Mouse (Mus musculus) A20 (cell line): Measurements from ENCODE around the gene Def8.

Experiments
- DNase-seq: peaks from one replicate; pipeline ENCODE4 v3.0.0-alpha.2; 2011; ENCODE audit warnings: low read depth, low spot score

The Def8 gene

DNA sequence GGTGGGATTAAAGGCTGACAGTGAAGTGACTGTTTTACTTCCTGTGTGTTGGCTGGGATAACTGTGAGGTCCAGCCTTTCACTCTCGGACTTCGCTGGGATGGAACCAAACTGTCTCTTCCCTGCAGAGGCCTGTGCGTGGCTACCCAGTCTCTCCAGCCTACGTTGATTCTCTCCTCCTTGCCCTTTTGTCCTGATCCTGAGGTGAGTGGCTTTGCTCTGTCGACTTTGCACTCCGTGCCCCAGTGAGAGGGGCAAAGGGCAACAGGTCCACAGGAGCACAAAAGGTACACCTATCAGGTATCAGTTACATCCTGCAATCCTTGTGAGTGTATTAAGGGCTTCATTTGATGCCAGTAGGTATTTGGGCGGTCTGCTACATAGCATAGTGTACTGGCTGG lies at the start of gene Def8:
Gene Def8 (plus strand): TSS at position 87 of the 400 bp plus-strand sequence.
- no peak for DNase-seq

DNA sequence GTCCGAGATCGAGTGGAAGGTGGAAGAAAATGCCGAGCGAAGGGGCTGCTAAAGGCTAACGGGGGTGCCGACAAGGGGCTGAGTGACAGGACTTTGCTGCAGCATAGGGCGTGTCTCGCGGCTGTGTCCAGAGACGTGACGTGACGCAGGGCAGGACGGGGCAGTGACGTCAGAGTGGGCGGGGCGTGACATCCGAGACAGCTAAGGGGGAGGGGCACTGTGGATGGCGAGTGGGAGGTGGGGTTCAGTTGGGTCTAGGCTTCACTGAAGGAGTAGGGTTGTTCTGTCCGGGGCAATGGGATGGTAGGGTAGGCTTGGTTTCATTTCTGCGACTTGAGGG lies 49.1 kb upstream of the Def8 start:
- peak; percentile 94 for DNase-seq

DNA sequence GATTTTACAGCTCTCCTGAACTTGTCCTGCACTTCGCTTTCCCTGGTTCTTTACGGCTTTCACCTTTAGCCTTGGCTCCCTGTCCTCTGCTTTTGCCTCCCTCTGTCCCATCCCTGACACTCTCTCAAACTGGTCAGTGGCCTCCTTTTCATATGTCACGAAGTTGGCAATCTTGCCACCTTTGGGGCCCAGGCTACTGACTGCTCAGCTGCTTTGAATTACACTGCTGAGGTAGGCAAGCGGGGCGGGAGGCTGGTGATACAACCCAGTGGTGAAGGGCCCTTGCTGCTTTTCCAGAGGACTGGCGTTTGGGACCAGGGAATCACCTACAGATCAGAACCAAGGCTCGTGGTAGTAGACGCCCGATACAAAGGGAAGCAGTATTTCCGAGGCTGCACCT lies 47.6 kb upstream of the Def8 start:
- no peak for DNase-seq

DNA sequence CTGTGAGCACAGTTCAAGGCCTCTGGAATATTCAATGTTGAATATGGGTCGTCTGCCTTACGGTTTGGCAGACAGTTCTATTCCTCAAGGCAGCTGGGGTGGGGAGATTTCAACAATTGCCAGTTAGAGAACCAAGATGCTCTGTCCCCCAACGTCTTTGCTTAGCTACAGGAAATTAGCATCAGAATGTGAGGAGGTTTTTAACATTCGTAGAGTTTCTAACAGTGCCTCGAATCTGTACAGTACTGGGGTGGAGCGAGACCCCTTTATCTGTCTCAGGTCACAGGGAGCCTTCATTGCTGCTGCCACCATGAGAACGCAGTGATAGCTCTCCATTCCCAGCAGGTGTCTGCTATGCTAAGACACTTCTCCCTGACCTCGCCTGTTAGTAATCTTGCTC lies 47.2 kb upstream of the Def8 start:
- no peak for DNase-seq

DNA sequence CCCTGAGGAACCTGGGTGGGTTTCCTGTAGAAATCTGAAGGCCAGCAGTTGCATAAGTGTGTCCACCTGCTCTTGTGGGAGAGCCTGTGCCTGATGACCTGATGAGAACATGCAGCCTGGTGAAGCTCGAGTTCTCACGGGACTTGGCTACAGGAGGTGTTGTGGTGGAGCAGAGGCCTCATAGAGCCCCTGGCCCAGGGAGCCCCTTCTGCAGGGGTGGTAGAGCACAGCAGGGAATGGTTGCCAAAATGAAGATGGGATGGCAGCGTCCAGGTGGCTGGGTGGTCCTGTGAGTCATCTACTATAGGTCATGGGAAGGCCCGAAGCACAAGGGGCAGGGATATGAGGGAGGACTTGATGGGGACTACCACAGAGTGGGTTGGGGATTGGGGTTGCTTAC lies 41.6 kb upstream of the Def8 start:
- no peak for DNase-seq

DNA sequence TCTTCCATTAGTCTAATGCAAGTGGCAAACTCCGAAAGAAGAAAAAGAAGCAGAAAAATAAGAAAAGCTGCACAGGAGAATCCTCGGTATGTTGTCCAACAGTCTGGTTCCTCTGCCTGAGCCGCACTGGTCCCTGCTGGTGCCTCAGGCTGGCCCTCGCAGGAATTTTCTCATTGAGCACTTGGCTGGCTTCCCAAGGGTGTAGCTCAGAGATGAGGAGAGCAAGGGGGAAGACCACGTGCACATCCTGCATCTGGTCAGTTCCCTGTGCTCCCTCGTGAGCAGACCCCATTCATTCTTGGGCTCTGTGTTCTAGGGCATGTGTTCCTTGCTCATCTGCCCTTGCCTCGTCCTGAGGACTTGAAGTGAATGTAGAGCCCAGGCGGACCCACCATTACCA lies 40.8 kb upstream of the Def8 start:
- DNase-seq: no peak

DNA sequence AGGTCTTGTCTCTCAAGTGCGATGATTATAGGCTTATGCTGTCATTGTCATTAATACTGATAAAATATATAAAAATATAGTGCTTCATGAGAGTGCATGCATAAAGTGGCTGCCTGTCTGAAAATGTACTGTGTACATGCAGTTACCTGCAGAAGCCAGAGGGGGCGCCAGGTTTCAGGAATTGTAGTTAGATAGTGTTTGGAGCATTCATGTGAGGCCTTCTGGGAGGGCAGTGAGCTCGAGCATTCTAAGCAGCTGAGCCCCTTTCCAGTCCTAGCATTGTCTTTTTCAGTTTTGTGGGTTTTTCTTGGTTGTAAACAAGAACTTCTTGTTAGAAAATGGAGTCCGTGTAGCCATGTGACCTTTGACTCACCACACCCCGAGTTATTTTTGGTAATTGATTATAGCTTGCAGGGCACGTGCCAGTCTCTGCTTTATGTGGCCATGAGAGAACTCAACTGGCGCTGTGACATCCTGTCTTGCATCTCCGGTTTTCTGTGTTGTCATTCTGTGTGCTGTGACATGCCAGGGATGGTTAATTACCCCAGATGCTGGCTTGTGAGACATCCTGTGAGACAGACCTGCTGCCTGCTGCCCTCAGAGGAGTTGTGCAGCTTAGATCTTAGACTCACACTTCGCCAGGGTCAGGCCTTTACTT lies 38.3 kb upstream of the Def8 start:
- peak; percentile 45 for DNase-seq

DNA sequence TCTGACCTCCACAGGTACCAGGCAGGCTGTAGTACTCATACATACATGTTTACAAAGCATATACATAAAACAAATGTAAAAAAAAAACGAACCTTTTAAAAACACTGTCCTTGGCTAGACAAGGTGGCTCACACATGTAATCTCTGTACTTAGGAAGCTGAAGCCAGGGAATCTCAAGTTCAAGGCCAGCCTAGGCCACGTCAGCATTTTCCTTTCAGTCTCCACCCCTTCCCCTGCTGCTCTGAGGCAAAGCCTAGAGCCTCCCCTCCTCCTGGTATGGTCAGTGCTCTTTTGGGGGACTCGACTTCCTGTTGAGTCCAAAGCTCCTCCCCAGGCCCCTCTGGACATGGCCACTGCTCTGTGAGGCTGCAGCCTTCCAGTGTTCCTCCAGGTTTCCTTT lies 36.3 kb upstream of the Def8 start:
- DNase-seq: no peak

DNA sequence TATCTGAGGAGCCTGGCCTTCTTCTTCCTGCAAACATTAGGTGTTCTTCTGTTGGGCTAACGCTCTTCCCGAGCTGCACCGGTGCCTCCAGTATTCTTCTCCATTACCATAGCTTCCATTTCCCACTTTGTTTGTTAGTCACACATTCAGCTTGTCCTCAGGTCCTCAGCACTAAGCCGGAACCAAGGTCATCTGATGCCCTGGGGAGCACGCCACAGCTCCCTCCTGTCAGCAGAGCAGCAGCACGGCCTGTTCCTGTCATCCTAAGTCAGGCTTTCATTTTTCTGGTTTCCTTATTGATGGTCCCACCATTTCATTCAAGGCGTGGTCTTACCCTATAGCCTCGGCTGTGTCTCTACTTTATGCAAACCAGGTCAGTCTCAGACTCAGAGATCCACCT lies 35.5 kb upstream of the Def8 start:
- no peak for DNase-seq

DNA sequence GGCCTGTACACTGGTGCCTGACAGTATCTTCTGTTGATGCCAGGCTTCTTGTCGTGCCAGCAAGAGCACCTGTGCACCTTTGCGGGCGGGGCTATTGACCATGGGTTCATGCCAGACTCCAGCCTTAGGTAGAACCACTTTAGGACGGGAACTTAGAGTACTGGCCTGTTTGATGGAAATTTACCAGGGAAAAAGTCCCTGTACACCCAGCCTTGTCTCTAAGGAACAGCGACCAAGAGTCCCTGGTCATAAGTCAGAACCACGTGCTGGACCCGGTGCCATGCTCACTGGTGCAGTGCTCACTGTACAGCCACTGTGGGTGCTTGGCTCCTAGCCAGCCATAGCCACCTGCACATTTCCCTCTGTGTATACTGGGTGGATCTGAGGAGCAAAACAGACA lies 34.3 kb upstream of the Def8 start:
- DNase-seq: no peak

DNA sequence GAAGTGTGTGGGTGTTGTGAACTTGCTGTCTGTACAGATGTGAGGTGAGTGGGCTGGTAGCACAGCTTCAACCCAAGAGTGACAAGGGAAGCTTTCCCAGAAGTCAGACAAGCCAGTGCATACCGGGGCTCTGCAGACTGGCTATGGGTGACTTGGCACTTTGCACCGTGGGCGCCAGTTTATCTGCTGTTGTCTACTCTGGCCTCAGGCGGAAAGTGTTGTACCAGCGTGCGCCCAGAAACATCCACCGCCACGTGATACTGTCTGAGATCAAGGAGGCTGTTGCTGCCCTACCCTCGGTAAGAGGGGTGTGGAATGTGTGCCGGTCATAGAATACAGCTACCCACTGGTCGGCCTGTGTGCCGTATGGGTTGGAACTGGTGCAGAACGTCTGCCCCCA lies 25.0 kb upstream of the Def8 start:
- no peak for DNase-seq

DNA sequence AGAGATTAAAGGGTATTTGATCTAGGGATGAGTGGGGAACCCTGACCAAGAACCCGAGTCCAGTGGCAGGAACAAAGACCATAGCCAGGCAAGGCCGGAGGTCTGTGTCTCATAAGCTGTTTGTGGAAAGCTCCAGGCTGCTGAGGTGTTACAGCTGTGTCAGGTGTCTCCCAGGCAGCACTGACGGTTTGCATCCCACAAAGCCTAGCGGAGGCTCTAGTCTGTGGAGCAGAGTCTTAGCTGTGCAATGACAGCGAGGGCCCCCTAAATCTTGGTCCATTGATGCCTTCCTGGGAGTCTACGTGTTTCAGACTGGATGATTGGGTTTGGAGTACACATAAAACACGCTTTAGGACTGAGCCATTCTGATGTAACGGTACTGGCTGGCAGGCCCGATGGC lies 21.4 kb upstream of the Def8 start:
- DNase-seq: no peak

DNA sequence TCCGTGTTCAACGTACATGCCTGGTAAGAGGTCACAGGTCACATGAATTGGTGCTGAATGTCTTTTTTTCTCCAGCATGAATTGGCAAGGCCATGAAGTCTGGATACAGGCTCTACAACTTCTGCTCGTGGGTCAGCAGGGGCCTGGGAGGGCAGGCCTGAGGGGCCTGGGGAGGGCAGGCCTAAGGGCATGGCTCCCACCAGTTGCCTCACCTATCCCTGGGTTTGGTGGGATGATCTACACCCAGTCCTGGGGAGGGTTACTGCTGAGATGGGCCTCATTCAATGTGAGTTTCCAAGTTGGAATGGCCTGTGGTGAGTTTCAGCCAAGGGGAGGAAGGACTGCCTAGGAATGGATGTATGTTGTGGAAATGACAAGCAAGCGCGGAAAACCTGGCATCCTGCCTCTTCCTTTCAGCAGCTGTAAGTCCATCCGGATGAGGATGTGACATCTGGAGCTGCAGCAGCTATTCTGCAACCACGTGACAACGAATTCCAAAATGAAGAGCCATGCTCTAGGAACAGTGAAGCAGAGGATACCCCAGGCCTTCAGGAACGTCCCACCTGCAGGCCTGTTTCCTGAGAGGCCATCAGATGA lies 20.5 kb upstream of the Def8 start:
- no peak for DNase-seq

DNA sequence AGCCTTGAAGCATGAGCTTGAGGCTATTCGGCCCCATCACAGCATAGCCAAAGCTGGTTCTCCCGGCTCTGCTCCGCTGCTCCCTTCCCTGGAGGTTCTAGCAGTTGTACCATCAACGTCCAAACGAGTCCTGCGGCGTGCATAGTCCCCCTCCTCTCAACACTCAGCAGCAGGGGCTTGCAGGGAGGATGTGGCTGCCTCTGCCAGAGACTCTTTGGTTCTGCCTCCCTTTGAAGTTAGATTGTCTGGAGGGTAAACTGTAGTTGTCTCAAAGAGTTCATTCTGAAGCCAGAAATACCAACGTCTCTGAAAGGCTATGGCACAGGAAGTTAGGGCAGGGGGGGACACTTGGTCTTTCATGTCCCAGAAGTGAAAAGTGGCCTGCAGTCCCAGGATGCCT lies 18.8 kb upstream of the Def8 start:
- no peak for DNase-seq

DNA sequence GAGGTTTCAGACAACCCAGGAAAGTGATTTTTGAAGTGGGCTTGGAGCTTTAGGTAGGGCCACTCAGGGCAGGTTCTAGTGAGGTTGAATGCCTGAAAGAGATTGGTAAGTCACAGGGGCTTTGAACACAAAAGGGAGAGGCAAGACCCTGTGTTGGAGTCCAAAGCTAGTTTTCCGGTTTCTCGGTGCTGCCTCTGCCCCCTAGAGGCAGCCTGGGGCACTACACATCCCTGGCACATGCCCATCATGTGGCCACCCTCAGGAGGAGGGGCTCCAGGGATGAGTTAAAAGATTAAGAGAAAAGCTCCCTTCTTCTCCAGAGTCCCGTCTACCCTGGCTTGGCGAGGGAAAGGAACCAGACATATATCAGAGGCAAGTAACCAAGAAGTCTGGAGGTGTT lies 16.5 kb upstream of the Def8 start, which contains the start of gene Mc1r:
Gene Mc1r (plus strand): TSS at position 322 of the 400 bp plus-strand sequence.
- peak; percentile 83 for DNase-seq

DNA sequence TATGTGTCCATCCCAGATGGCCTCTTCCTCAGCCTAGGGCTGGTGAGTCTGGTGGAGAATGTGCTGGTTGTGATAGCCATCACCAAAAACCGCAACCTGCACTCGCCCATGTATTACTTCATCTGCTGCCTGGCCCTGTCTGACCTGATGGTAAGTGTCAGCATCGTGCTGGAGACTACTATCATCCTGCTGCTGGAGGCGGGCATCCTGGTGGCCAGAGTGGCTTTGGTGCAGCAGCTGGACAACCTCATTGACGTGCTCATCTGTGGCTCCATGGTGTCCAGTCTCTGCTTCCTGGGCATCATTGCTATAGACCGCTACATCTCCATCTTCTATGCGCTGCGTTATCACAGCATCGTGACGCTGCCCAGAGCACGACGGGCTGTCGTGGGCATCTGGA lies 15.7 kb upstream of the Def8 start:
- DNase-seq: no peak

DNA sequence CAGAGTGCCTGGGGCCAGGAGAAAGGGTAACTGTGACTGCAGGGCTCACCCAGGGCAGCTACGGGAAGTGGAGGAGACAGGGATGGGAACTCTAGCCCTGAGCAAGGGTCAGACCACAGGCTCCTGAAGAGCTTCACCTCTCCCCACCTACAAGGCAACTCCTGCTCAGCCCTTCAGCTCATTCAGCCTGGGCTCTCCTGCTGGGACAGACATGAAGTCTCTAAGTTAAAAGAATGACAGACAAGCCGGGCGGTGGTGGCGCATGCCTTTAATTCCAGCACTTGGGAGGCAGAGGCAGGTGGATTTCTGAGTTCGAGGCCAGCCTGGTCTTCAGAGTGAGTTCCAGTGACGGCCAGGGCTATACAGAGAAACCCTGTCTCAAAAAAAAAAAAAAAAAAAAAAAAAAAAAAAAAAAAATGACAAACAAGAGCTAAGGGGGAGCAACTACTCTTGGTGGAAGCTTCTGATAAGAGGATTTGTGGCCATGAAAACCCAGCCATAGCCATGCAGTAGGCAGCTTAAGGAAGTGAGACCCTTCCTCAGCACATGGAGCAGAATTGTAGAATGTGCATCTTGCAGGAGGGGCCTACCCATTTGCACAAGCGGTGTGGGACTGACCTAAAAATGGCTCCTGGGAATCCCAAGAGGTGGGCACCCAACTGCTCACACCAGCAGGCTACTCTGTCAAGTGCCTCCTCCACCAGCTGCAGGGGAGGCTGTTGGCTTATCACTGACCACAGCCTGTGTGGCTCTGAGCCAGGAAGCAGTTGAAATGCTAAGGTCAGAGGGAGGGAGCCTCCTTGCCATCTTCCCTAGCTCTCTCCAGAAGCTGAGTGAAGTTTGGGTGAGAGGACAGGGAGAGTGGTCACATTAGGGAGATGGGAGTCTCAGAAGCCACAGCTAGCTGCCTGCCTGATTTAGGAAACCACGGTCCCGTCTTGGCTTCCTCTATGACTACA lies 14.5 kb upstream of the Def8 start:
- peak; percentile 50 for DNase-seq

DNA sequence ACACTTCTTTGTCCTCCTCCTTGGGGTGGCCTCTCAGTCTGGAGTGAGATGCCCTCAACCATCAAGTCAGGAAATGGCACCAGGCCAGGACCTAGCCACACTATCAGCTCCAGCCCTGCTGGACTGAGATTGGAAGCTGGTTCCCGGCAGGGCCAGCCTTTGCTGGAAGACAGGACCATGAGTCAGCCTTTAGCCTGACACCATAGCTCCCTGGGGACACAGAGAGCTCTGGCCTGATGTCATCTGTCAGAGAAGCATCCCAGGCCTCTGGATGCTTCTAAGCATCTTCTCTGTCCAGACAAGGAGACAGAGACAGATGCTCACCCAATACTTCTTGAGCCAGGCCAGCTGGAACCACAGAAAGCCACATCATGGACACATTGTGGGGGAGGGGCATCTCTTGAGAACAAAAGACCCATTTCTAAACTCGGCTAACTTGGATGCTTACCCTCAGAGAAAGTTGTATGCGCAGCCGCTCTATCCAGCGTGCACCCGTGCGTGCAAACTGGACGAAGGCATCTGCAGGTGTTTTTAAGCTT lies 13.2 kb upstream of the Def8 start:
- peak; percentile 73 for DNase-seq

DNA sequence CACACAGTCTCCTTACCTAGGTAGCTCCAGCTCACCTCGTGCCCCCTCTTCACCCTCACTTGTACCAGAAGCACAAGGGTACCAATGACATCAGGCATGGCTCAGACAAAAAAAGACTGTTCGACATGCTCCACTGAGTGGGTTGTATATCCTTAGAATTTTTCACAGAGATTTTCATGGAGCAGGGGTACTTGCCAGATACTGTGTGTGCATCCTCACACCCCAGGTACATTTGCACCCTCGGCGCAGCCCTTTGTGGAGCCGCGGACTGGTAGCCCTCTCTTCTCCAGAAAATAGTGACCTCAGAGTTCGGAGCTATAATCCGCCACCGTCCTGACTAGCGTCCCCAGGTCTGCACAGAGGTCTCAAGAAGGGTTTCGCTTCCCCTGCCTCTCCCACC lies 12.5 kb upstream of the Def8 start:
- DNase-seq: no peak

DNA sequence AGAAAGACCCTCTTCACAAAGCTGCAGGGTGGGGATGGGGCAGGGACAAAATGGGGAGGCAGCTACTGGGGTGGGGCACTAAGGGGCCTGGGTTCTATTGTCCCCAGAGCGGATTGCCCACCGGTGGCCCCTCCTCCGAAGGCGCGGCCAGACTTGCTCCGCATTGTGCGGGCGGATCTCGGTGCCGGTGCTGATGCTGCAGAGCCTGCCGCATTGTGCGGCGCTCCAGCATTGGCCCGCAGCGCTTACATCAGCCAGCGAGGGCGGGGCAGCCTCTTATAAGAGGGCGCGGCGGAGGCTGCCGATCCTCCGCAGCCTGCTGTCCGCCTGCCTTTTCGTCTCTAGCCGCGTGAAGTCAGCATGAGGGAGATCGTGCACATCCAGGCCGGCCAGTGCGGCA lies 12.1 kb upstream of the Def8 start, which contains the start of gene Tubb3:
Gene Tubb3 (plus strand): TSS at position 179 of the 400 bp plus-strand sequence.
- peak; percentile 91 for DNase-seq

DNA sequence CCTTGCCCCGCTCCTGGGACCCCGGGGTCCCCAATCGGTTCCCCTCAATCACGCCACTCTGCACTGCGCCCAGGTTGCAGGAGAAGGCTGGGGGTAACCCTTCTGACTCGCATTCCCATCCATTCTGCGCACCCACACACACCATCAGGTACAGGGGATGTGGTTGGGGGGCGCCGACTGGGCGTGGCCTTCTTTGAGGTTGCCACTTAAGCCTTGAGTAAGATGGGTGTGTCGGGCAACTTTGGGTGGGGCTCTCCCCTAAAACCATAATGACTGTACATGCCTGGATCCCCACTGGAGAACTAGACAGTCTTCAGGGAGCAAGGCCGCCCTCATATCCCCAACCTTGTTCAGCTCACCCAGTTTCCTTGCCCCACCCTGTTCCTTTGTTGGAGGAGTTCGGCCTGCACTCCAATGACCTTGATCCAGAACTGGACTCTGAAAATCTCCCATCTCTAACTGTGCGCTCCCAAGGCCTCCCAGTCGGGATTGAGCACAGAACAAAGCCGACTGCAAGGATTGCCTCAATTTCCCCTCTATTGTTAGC lies 11.5 kb upstream of the Def8 start:
- DNase-seq: no peak

DNA sequence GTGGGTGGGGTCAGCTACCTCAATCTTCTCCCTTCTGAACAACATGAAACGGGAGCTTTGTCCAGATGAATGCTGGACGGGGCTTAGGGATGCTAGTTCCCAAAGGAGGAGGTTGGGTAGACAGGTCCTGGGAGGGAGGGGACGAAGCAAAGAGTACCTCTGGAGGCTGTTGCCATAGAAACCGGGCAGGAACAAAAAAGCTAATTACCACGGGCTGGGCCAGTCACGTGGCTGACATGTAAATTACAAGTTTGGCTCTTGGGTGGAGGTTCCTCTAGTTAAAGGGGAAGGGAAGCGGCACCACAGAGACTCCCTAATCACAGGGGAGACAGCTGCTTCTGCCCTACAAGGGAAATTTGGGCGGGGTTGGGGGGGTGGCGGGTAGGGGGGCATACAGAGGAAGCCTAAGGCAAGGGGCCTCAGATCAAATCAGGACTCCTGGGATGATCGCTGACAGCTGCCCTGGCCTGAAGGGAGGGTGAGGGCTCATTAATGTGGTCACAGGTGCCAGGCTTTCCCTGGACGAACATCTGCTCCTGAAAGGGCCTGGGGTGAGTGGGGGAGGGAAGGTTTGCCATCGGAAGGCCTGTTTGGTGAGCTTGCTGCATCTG lies 10.7 kb upstream of the Def8 start:
- DNase-seq: peak; percentile 78
